Mouse (Mus musculus) naive thymus-derived CD4-positive, alpha-beta T cell, adult 2 months (primary cell): ENCODE data around the gene Zfp451.
"Not testable (repeated sequence)": the region's sequence is repeated elsewhere in the genome, so short reads cannot be mapped to it uniquely, and the experiment has no call there.

ENCODE experiments used
- DNase-seq: peaks from one replicate; pipeline ENCODE4 v3.0.0-alpha.2; 2011; ENCODE audit warnings: low read depth

Zfp451 gene

GRCm38 (mm10) chr1:33813868-33814794, at the start of gene Zfp451:
Zfp451 (minus strand) TSS chr1:33814595.
- DNase-seq: peak; percentile 86

- no peak for DNase-seq
Observed at GRCm38 (mm10) chr1:33846807-33847206, 32.4 kb upstream of the Zfp451 start.

DNA sequence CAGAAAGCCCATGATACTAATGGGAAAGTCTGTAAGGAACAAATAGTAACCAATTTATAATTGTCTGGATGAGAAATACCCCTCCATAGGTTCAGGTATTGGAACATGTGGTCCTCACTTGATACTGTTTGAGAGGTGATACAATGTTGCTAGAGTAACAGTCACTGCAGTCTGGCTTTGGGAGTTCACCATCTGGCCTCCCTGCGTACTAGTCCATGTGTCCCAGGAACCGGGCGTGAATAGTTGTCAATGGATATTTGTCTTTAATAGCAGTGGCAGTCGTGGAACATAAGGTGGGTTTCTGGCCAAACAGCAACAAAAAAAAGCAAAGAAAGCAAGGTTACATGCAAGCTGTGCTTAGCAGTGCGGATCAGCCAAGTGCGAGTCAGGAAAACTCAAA, 29.4 kb upstream of the Zfp451 start:
- DNase-seq: no peak

DNA sequence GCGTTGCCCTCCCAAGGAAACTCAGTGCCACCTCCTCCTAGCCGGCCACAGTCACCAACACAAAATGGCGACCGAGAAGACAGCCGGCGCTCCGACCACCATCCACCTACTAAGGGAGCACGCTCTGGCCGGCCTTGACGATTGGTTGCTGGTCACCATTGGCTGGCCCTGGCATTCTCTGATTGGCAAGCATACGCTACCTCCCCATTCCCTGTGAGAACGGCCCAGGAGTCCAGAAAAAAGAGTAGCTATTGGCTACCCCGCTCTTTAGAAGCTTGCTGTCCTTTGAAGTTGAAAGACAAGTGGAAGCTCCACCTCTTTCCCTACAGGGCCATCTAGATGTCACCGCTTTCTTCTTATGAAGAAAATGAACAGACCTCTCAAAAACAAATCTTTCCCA, 24.6 kb upstream of the Zfp451 start:
- not testable (repeated sequence) for DNase-seq

- no peak for DNase-seq
Observed at GRCm38 (mm10) chr1:33830586-33830985, 16.2 kb upstream of the Zfp451 start.

GRCm38 (mm10) chr1:33817931-33818330, 3.5 kb upstream of the Zfp451 start:
- no peak for DNase-seq

- no peak for DNase-seq
Observed at GRCm38 (mm10) chr1:33813495-33813867, 914 bp downstream of the Zfp451 start.

DNA sequence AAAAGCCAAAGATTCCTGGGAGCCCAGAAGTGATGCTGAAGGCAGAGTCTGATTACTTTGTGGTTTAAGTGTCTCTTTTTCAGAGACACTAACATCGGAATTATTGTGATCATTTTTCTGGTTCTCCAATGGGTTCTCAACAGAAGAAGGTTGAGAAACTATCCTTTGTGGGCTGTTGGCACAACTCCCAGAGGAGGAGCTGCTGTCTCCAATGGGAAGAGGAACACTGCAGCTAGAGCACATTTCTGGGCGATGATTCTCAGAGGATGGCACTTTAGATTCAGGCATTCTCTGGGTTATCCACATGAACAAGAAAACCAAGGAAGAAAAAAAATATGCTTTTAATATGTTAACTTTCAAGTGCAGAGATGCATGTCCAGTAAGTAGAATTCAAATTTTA, 11.1 kb downstream of the Zfp451 start:
- no peak for DNase-seq

DNA sequence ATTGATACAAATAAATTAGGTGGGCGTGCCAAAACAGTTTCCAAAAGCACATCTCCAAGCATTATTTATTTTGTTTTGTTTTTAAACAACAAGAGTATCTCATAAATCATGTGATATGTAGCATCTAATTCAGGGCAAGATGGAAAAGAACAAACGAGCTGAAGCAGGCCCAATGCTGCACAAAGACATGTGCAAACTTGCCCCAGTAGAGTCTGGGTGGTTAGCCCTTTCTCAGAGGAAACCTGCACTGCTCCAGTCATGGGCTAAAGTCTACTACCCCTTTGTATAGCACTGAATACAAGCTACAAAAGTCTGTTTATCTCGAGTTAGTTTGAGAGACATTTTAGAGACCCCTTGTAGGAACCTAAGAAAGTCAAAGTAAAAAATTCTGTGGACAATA, 14.8 kb downstream of the Zfp451 start:
- DNase-seq: no peak

DNA sequence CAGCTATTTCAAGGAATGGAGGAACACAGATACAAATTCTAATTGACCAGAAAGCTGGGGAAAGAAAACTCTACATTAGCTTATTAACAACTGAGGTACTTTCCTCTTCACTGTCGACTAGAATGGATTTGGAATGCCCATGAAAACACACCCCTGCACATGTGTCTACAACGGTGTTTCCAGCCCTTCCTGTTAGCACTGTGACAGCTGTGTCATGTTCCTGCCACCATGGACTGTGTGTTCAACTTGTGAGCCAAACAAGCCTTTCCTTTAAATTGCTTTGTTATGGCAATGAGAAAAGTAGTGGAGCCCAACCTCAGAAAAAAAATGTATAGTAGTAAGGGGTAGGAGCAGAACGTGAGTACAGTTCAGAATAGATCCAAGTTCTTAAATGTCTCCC, 25.9 kb downstream of the Zfp451 start:
- DNase-seq: no peak

GRCm38 (mm10) chr1:33788072-33788471, 26.3 kb downstream of the Zfp451 start:
- DNase-seq: no peak

DNA sequence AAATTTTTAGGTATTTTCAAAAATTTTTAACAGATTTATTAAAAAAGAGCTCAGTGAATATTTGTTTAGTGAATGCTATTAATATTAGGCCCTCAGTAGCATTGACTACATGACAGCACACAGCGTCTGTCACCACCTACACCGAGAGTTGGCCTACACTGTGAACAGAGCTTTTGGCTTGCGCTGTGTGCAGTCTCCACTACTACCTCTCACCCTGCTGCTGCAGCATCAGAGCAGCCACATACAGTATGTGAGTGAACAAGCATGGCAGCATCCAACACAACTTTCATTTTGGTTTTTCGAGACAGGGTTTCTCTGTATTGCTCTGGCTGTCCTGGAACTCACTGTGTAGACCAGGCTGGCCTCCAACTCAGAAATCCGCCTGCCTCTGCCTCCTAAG, 29.8 kb downstream of the Zfp451 start:
- DNase-seq: no peak

DNA sequence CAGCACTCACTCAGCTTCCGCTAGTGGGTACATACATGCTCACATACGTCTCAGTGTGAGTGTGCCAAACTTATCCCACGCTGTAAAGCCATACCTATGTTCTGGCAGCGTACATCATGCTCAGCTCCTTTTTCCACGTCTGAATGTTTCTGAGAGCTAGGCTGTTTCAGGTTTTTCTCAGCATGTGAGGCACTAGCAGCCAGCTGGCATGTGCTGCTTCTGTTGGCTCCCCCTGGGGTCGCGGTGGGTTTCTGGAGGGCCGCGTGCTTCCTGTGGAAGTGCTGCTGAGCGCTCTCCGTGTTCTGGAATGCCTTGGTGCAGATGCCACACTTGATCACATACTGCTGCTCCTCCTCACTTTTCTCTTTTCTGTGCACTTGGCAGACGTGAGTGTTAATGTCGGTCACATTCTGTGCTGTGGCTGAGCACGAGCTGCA, 38.2 kb downstream of the Zfp451 start:
- DNase-seq: no peak

DNA sequence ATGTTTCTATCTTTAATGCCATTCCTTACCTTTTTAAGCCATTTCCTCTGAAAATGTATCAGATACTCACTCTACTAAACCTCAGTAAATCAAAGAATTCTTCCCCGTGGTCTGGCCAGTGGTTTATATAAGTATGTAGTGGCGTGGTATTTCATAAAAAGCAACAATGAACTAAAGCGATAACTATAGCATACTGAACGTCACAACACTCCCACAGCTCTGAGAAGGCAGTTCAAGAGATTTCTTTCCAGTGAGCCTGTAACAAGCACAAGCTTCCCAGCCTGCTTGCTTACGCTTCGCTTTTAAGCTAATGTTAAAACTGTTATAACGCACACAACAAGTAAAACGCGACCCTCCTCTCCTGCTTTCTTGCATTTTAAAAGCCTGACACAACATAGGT, 42.3 kb downstream of the Zfp451 start:
- no peak for DNase-seq

DNA sequence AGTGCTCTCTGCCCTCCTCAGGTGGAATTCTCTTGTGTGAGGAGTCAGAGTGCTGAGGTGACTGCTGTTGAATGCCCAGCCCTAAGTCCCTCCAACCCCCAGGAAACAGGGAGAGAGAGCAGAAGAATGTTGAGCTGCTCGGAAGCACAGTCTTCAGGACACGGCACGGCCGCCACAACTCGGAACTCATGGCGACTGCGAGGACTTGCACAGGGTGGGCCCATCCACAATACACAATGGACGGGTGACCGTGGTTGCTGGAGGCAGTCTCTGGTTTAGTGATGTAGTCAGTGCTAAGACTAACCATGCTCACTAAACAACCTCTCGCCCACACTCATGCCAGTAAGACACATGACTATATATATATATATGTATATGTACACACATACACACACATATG, 42.8 kb downstream of the Zfp451 start:
- DNase-seq: no peak

GRCm38 (mm10) chr1:33768827-33769226, 45.6 kb downstream of the Zfp451 start:
- no peak for DNase-seq

DNA sequence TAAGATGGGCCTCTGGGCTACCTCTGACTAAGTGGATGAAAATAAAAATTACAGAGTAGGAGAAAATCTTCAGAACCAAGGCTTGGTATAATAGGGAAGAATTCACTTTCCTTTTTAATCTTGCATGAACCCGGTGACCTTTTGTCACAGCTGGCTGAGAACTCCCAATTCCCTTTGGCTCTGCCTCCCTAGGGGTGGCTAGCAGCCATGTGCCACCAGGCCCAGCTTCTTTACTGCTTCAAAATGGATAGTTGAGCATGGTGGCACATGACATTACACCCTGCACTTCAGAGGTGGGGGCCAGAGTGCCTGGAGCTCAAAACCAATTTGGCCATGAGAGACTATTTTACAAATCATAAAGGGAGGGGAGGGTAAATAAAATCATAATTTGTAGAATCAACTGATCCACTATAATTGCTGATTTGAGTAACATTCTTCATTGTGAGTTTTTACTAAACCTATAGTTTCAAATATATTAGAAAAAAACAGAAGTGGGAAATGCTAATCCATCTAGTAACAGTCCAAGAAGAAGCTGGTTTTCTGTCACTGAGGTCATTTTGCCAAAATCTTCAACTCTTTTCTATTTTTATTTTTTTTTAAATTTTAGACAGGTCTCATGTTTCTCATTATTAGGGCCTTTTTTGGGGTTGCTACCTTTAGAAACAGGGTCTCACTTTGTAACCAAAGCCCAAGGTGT, 46.2 kb downstream of the Zfp451 start:
- DNase-seq: no peak

- DNase-seq: no peak
Observed at GRCm38 (mm10) chr1:33766520-33767508, 47.6 kb downstream of the Zfp451 start.

GRCm38 (mm10) chr1:33765468-33766080, 48.8 kb downstream of the Zfp451 start:
- DNase-seq: no peak

GRCm38 (mm10) chr1:33763826-33764225, 50.6 kb downstream of the Zfp451 start:
- DNase-seq: no peak

- DNase-seq: peak; percentile 11
Observed at GRCm38 (mm10) chr1:33758488-33758887, 55.9 kb downstream of the Zfp451 start.
